In genomic region chr11:31821479-31822411, GRCm38 (mm10) we compare ENCODE assay signal across 9 mouse cellular contexts. TPM values are rescaled to one million over a fixed set of nuclear protein-coding genes. Genes with fewer than 3 reads are reported as not detected.
DNase-seq lines count a peak whose midpoint lies in the region; ATAC-seq lines count a peak whose summit lies in the region.
"Had no signal": no experiment of that assay in that cellular context is flagged by ENCODE, and none has a peak within 500 bp of the region (broad histone marks: within the 10 kb centered on the region; RNA-seq: fewer than 3 reads in every experiment).

No protein-coding gene starts in this region.

- DNase-seq in neural tube, embryonic 10.5 days (ENCODE audit: extremely low spot score, low spot score), result no peak
- peak; percentile 89 to 92 for DNase-seq in lung, adult 18-20 months
- DNase-seq in spleen, postnatal 36 days (ENCODE audit: low spot score in 2 of 2), result no peak
- no peak for DNase-seq in cerebellum, adult 11-12 months

- 0 out of 2 replicates have a peak, but pooled peaks have one; percentile 13 for ATAC-seq in neural tube, embryonic 13.5 days (ENCODE audit: low read depth)
- peak; percentile 63 for ATAC-seq in intestine, embryonic 16.5 days
- ATAC-seq in stomach, embryonic 16.5 days (ENCODE audit: insufficient read depth, low FRiP score), result peak; percentile 67; the same call in 1 of the 2 replicates
- no peak for ATAC-seq in heart, embryonic 11.5 days (replicated peaks; ENCODE audit: insufficient number of reproducible peaks, low FRiP score, low TSS enrichment)

- 66% methylated on average over 12 of the region's 12 CpGs for WGBS in neural tube, embryonic 13.5 days
- WGBS in intestine, embryonic 16.5 days, result 42% methylated on average over 12 of the region's 12 CpGs
- WGBS in stomach, embryonic 16.5 days, result 44% methylated on average over 12 of the region's 12 CpGs
- 67% methylated on average over 12 of the region's 12 CpGs for WGBS in heart, embryonic 11.5 days (ENCODE audit: insufficient replicate concordance)

- H3K9ac ChIP-seq in neural tube, embryonic 13.5 days, result no peak overlapping the region
- H3K9ac ChIP-seq in intestine, embryonic 16.5 days (ENCODE audit: low read depth, low read length), result no peak overlapping the region
- H3K9ac ChIP-seq in stomach, embryonic 16.5 days (ENCODE audit: low read length), result no peak overlapping the region
- H3K9ac ChIP-seq in heart, embryonic 11.5 days (ENCODE audit: low read depth, low read length), result no peak overlapping the region
- H3K9ac ChIP-seq: embryonic facial prominence, embryonic 15.5 days had no signal

- no peak overlapping the region for H3K27ac ChIP-seq in neural tube, embryonic 13.5 days (replicated peaks)
- no peak overlapping the region for H3K27ac ChIP-seq in intestine, embryonic 16.5 days (ENCODE audit: low read length)
- no peak overlapping the region; the same call in 1 of the 2 replicates for H3K27ac ChIP-seq in stomach, embryonic 16.5 days (ENCODE audit: low read length)
- H3K27ac ChIP-seq in heart, embryonic 11.5 days (ENCODE audit: low read depth, low read length), result no peak overlapping the region
- H3K27ac ChIP-seq: embryonic facial prominence, embryonic 15.5 days had no signal

- H3K27me3 ChIP-seq in neural tube, embryonic 13.5 days, result no peaks in the 10 kb centered on the region
- H3K27me3 ChIP-seq in intestine, embryonic 16.5 days (replicated peaks; ENCODE audit: control insufficient read depth, insufficient read depth, low read length), result no peaks in the 10 kb centered on the region
- H3K27me3 ChIP-seq in stomach, embryonic 16.5 days (ENCODE audit: control insufficient read depth, insufficient read depth, low read length), result no peaks in the 10 kb centered on the region
- no peaks in the 10 kb centered on the region for H3K27me3 ChIP-seq in heart, embryonic 11.5 days (ENCODE audit: control insufficient read depth, insufficient read depth, low read length)
- H3K27me3 ChIP-seq: embryonic facial prominence, embryonic 15.5 days had no signal

- no peak overlapping the region for H3K4me2 ChIP-seq in neural tube, embryonic 13.5 days
- H3K4me2 ChIP-seq in intestine, embryonic 16.5 days (ENCODE audit: low read depth, low read length), result no peak overlapping the region
- no peak overlapping the region for H3K4me2 ChIP-seq in stomach, embryonic 16.5 days (ENCODE audit: low read depth, low read length)
- no peak overlapping the region for H3K4me2 ChIP-seq in heart, embryonic 11.5 days
- H3K4me2 ChIP-seq: embryonic facial prominence, embryonic 15.5 days had no signal

- no peak overlapping the region for H3K4me3 ChIP-seq in neural tube, embryonic 13.5 days
- no peak overlapping the region for H3K4me3 ChIP-seq in intestine, embryonic 16.5 days (ENCODE audit: low read length)
- H3K4me3 ChIP-seq in stomach, embryonic 16.5 days (replicated peaks; ENCODE audit: low read length), result no peak overlapping the region
- H3K4me3 ChIP-seq in heart, embryonic 11.5 days (ENCODE audit: low read depth, low read length), result no peak overlapping the region
- H3K4me3 ChIP-seq: embryonic facial prominence, embryonic 15.5 days had no signal

- H3K36me3 ChIP-seq in neural tube, embryonic 13.5 days, result no peaks in the 10 kb centered on the region
- H3K36me3 ChIP-seq in intestine, embryonic 16.5 days (ENCODE audit: control insufficient read depth, insufficient read depth, low read length), result no peaks in the 10 kb centered on the region
- no peaks in the 10 kb centered on the region for H3K36me3 ChIP-seq in stomach, embryonic 16.5 days (ENCODE audit: control insufficient read depth, insufficient read depth, low read length)
- H3K36me3 ChIP-seq in heart, embryonic 11.5 days (ENCODE audit: control insufficient read depth, insufficient read depth, low read length), result no peaks in the 10 kb centered on the region
- H3K36me3 ChIP-seq: embryonic facial prominence, embryonic 15.5 days had no signal

- no peaks in the 10 kb centered on the region for H3K9me3 ChIP-seq in neural tube, embryonic 13.5 days
- no peaks in the 10 kb centered on the region for H3K9me3 ChIP-seq in intestine, embryonic 16.5 days (ENCODE audit: control insufficient read depth, low read length)
- no peaks in the 10 kb centered on the region for H3K9me3 ChIP-seq in stomach, embryonic 16.5 days (replicated peaks; ENCODE audit: control insufficient read depth, low read length)
- H3K9me3 ChIP-seq in heart, embryonic 11.5 days (replicated peaks; ENCODE audit: control insufficient read depth, low read length), result no peaks in the 10 kb centered on the region
- H3K9me3 ChIP-seq: embryonic facial prominence, embryonic 15.5 days had no signal

- peaks cover 19% of the 10 kb centered on the region; the same call in 1 of the 2 replicates for H3K4me1 ChIP-seq in neural tube, embryonic 13.5 days (replicated peaks)
- H3K4me1 ChIP-seq in intestine, embryonic 16.5 days (ENCODE audit: control insufficient read depth, insufficient read depth, low read length), result peaks cover 5% of the 10 kb centered on the region; the same call in 1 of the 2 replicates
- peaks cover 14% of the 10 kb centered on the region for H3K4me1 ChIP-seq in stomach, embryonic 16.5 days (ENCODE audit: control insufficient read depth, insufficient read depth, low read length)
- H3K4me1 ChIP-seq in heart, embryonic 11.5 days (ENCODE audit: control insufficient read depth, insufficient read depth, low read length), result no peaks in the 10 kb centered on the region; the same call in 1 of the 2 replicates

RNA-seq across cellular contexts. Expression of gene Cpeb4, which starts 50.3 kb away (rescaled TPM):
- polyA plus RNA-seq in neural tube, embryonic 13.5 days (2015; fragmentation: Nextera tagmentation; extraction: Ambion mirVana), result 15.1 and 18.2 TPM in 2 replicates
- polyA plus RNA-seq in intestine, embryonic 16.5 days (2015; fragmentation: Nextera tagmentation; extraction: Ambion mirVana), result 3.0 and 5.2 TPM in 2 replicates
- 5.3 and 5.8 TPM in 2 replicates for polyA plus RNA-seq in stomach, embryonic 16.5 days (2015; fragmentation: Nextera tagmentation; extraction: Ambion mirVana)
- polyA plus RNA-seq in heart, embryonic 11.5 days (2014; fragmentation: Nextera tagmentation; extraction: Ambion mirVana), result 15.5 and 18.9 TPM in 2 replicates

Comparison
In these comparisons a context has a peak if more than half of its experiments do, and no peak if none do; other contexts are left out.
1. DNase-seq: peak in lung, adult 18-20 months (2 of 2); none in neural tube, embryonic 10.5 days (single experiment), spleen, postnatal 36 days (0 of 2) and cerebellum, adult 11-12 months (single experiment).